Mouse (Mus musculus) heart, embryonic 15.5 days (tissue): ENCODE results near the gene Tep1. TPM values are rescaled to one million over a fixed set of nuclear protein-coding genes. Genes with fewer than 3 reads are reported as not detected.
"Not testable (repeated sequence)": the region's sequence is repeated elsewhere in the genome, so short reads cannot be mapped to it uniquely, and the experiment has no call there.

Experiments
- ATAC-seq: fragments of 200-750 bp; cut with Nextera tagmentation; replicated peaks from 2 replicates; pipeline ENCODE4 v1.8.0; 2017; ENCODE audit warnings: low read depth, moderate TSS enrichment; ENCODE audit not compliant: insufficient number of reproducible peaks, insufficient read depth, low FRiP score
- H3K27ac ChIP-seq: fragments of 300-500 bp; sonication (generic); 2 replicates; pipeline ENCODE4 v1.5.1; 2015; ENCODE audit warnings: mild to moderate bottlenecking, inconsistent platforms
- H3K27me3 ChIP-seq: fragments of 300-500 bp; sonication (generic); 2 replicates; pipeline ENCODE4 v1.6.1; 2015; ENCODE audit warnings: inconsistent platforms
- H3K36me3 ChIP-seq: fragments of 300-500 bp; sonication (generic); 2 replicates; pipeline ENCODE4 v1.6.1; 2015; ENCODE audit warnings: mild to moderate bottlenecking, inconsistent platforms
- H3K4me1 ChIP-seq: fragments of 300-500 bp; sonication (generic); replicated peaks from 2 replicates; pipeline ENCODE4 v1.6.1; 2015; ENCODE audit warnings: inconsistent platforms
- H3K4me2 ChIP-seq: fragments of 300-500 bp; sonication (generic); 2 replicates; pipeline ENCODE4 v1.6.1; 2015; ENCODE audit warnings: inconsistent platforms, mild to moderate bottlenecking, moderate library complexity
- H3K4me3 ChIP-seq: fragments of 300-500 bp; sonication (generic); 2 replicates; pipeline ENCODE4 v1.5.1; 2015; ENCODE audit warnings: mild to moderate bottlenecking, inconsistent platforms
- H3K9ac ChIP-seq: fragments of 300-500 bp; sonication (generic); 2 replicates; pipeline ENCODE4 v1.6.1; 2015; ENCODE audit warnings: mild to moderate bottlenecking, inconsistent platforms
- H3K9me3 ChIP-seq: fragments of 300-500 bp; sonication (generic); replicated peaks from 2 replicates; pipeline ENCODE4 v1.6.1; 2016; ENCODE audit warnings: inconsistent platforms
- WGBS: fragments of 180-500 bp; shearing (Covaris S2); methylation state at CpG from one replicate; pipeline ENCODE4 v1.1.7; 2015; ENCODE audit warnings: mixed read lengths; 5-methylcytosine and 5-hydroxymethylcytosine counted together
- polyA plus RNA-seq: library from polyadenylated mRNA; unstranded; fragments of >200 nt; fragmentation: Nextera tagmentation; extraction: Ambion mirVana; gene quantifications from 2 replicates; pipeline ENCODE4 v1.2.1, GENCODE M21; 2015

Tep1 gene
- polyA plus RNA-seq, 1 experiment from 2014 or later: 4.8 TPM

DNA sequence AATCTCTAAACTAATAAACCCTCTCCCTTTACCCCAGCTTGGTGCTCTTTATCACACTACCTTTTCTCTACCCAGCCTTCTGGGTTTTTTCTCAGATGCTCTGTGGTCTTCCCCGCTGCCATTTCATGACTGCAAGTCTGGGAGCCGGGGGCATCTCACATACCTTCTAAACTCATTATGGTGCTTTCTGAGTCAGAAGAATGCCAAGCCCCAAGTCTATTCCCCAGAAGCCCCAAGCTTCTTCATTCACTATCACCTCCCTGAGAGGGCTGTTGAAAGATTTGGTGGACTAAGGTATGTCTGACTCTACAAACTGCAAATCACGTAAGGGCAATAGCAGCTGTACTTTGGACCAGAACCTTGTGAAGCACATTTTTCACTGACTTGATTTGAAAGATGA is 3.4 kb downstream of the Tep1 start:
- Histone ChIP-seq H3K36me3 (peaks cover 6% of the 10 kb centered on the region; the same call in 1 of the 2 replicates), H3K9me3 (no peaks in the 10 kb centered on the region), H3K4me2 (no peak overlapping the region), H3K9ac (no peak overlapping the region), H3K27me3 (no peaks in the 10 kb centered on the region), H3K4me3 (no peak overlapping the region), H3K27ac (no peak overlapping the region), H3K4me1 (peaks cover 4% of the 10 kb centered on the region; the same call in 1 of the 2 replicates)
- ATAC-seq: no peak
- 80% methylated on average over 3 of the region's 3 CpGs for WGBS

DNA sequence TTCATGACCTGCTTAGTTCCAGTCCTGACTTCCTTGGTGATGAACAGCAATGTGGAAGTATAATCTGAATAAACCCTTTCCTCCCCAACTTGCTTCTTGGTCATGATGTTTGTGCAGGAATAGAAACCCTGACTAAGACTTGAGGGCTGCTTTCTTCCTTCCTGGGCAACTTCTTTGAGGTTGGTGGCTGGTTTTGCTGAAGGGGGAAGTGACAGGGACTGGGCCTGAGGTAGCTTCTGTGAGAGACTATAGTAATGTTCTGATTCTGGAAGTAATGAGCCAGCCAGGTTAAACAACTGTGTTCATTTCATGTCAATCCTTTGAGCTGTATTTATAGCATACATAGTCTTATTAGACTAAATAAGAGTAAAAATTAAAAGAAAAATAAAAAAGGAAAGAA is 5.4 kb downstream of the Tep1 start:
- H3K9ac ChIP-seq, H3K27ac ChIP-seq, H3K9me3 ChIP-seq, H3K4me1 ChIP-seq, ATAC-seq, H3K4me2 ChIP-seq, H3K27me3 ChIP-seq, H3K4me3 ChIP-seq: not testable (repeated sequence)
- peaks cover 15% of the 10 kb centered on the region for H3K36me3 ChIP-seq

- Histone ChIP-seq H3K4me3 (no peak overlapping the region), H3K4me2 (no peak overlapping the region), H3K36me3 (peaks cover 29% of the 10 kb centered on the region), H3K27ac (no peak overlapping the region), H3K9me3 (no peaks in the 10 kb centered on the region), H3K9ac (no peak overlapping the region), H3K27me3 (no peaks in the 10 kb centered on the region), H3K4me1 (no peaks in the 10 kb centered on the region)
- no peak for ATAC-seq
- 86% methylated on average over 10 of the region's 10 CpGs for WGBS
Measured at GRCm38 (mm10) chr14:50862641-50863040, 7.7 kb downstream of the Tep1 start.

- 85% methylated on average over 5 of the region's 5 CpGs for WGBS
Measured at GRCm38 (mm10) chr14:50855788-50856187, 14.6 kb downstream of the Tep1 start.

GRCm38 (mm10) chr14:50837236-50837635 is 33.1 kb downstream of the Tep1 start:
- H3K27me3 ChIP-seq: no peaks in the 10 kb centered on the region
- H3K9me3 ChIP-seq: no peaks in the 10 kb centered on the region
- peaks cover 7% of the 10 kb centered on the region for H3K36me3 ChIP-seq
- WGBS: 52% methylated on average over 6 of the region's 6 CpGs
- H3K4me3 ChIP-seq: no peak overlapping the region
- no peaks in the 10 kb centered on the region for H3K4me1 ChIP-seq
- H3K9ac ChIP-seq: no peak overlapping the region
- H3K27ac ChIP-seq: no peak overlapping the region
- H3K4me2 ChIP-seq: no peak overlapping the region
- no peak for ATAC-seq

More at GRCm38 (mm10) chr14:50855788-50856187, 14.6 kb downstream of the Tep1 start:
- H3K27ac ChIP-seq: no peak overlapping the region
- H3K4me3 ChIP-seq: no peak overlapping the region
- no peaks in the 10 kb centered on the region for H3K9me3 ChIP-seq
- no peak for ATAC-seq
- no peaks in the 10 kb centered on the region for H3K4me1 ChIP-seq
- H3K27me3 ChIP-seq: no peaks in the 10 kb centered on the region
- H3K4me2 ChIP-seq: no peak overlapping the region
- no peak overlapping the region for H3K9ac ChIP-seq
- H3K36me3 ChIP-seq: peaks cover 36% of the 10 kb centered on the region

DNA sequence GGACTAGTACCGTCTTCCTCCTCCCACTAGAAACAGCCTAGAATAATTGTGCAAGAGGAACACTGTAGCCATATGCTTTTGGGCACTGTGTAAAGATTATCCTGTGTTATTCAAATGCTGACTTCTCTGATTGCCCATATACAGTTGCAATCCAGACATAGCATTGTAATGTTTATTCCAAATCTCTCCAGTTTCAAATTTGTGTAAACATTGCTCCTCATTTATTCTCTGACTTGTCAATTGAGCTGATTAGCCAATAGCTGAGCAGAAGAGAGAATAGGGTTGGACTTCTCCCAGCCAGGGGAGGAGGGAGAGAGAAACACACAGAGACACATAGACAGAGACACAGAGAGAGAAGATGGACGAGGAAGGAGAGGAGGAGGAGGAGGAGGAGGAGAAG is 35.9 kb downstream of the Tep1 start:
- Histone ChIP-seq H3K4me3 (no peak overlapping the region), H3K4me2 (no peak overlapping the region), H3K27me3 (no peaks in the 10 kb centered on the region), H3K27ac (no peak overlapping the region), H3K36me3 (peaks cover 12% of the 10 kb centered on the region; the same call in 1 of the 2 replicates), H3K4me1 (no peaks in the 10 kb centered on the region), H3K9me3 (no peaks in the 10 kb centered on the region), H3K9ac (no peak overlapping the region)
- WGBS: 63% methylated on average over 2 of the region's 2 CpGs
- no peak for ATAC-seq

DNA sequence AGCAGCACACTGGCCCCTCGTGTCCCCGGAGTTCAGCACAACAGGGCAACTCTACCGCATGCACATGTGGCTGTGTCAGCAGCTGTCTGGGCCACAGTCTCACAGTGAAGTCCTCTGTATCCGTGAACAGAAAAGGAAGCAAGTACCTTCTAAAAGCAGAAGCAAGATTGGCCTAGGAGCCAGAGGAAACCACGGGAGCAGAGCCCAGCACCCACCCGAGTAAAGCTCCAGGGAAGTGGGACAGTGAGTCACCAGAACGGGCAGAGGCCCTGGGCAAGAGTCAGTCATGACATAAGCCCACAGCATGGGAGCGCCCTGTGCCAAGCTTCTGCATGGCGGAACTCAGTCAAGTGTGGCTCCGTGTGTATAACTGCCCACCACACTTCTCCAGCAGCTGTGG is 36.4 kb downstream of the Tep1 start:
- Histone ChIP-seq H3K4me3 (no peak overlapping the region), H3K4me1 (no peaks in the 10 kb centered on the region), H3K9me3 (no peaks in the 10 kb centered on the region), H3K27ac (no peak overlapping the region), H3K4me2 (no peak overlapping the region), H3K27me3 (no peaks in the 10 kb centered on the region), H3K36me3 (peaks cover 15% of the 10 kb centered on the region), H3K9ac (no peak overlapping the region)
- no peak for ATAC-seq
- WGBS: 74% methylated on average over 10 of the region's 10 CpGs

DNA sequence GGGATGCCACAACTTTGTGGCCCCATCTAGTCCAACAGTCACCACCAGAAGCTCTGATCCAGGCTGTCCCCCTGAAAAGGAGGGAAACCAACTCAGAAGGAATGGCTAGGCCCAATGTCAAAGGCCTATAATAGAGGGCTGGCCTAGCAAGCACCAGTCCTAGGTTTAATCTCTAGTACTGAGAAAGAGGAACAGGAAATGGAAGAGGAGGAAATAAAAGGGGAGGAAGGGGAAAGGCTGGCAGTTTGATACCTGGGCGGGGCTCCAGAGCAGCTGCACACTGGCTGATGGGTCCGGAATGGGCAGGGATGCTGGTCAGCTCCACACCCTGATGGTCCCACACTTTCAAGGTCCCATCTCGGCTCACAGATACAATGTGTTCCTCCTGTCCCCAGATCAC is 40.5 kb downstream of the Tep1 start:
- Histone ChIP-seq H3K4me1 (no peaks in the 10 kb centered on the region), H3K9me3 (no peaks in the 10 kb centered on the region), H3K4me2 (no peak overlapping the region), H3K27ac (no peak overlapping the region), H3K9ac (no peak overlapping the region), H3K36me3 (peaks cover 20% of the 10 kb centered on the region), H3K27me3 (no peaks in the 10 kb centered on the region), H3K4me3 (no peak overlapping the region)
- ATAC-seq: no peak
- WGBS: 85% methylated on average over 3 of the region's 3 CpGs

DNA sequence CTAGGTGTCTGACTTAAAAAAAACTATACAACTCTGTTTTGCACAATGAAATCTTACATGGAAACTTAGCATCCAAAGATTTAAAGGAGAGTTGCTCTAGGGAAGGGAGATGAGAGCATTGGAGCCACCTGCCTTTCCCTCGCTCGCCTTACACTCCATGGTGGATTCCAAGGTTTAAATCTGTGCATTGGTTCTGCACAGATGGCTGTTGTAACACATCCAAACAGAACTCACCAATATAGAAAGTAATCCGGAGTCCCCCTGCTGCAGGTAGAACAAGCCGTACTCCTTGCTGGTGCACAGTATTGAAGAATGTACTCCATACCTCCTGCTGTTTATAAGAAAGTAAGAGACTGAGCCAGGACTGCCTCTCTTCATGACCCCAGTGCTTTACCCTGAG is 43.8 kb downstream of the Tep1 start:
- Histone ChIP-seq H3K27me3 (no peaks in the 10 kb centered on the region), H3K36me3 (peaks cover 37% of the 10 kb centered on the region), H3K4me2 (no peak overlapping the region), H3K4me3 (no peak overlapping the region), H3K9me3 (no peaks in the 10 kb centered on the region), H3K4me1 (no peaks in the 10 kb centered on the region), H3K9ac (no peak overlapping the region), H3K27ac (no peak overlapping the region)
- 89% methylated on average over 4 of the region's 4 CpGs for WGBS
- no peak for ATAC-seq

- no peak overlapping the region for H3K4me3 ChIP-seq
Measured at GRCm38 (mm10) chr14:50824219-50824618, 46.1 kb downstream of the Tep1 start.

DNA sequence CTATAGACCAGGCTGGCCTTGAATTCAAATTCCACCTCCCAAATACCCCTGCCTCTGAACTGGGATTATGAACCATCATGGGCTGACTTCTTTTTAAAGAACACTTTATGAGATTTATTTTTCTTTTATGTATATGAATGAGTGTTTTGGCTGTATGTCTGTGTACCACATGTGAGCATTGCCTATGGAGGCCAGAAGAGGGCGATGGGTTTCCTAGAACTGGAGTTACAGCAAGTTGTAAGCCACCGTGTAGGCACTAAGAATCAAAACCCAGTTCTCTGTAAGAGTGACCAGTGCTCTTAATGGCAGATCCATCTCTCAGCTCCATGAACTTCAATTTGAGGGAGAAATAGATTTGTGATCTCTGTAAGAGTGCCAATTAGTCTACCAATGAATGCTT is 47.1 kb downstream of the Tep1 start:
- no peak overlapping the region for H3K9ac ChIP-seq
- no peaks in the 10 kb centered on the region for H3K9me3 ChIP-seq
- no peak overlapping the region for H3K4me3 ChIP-seq
- 79% methylated on average over 2 of the region's 2 CpGs for WGBS
- ATAC-seq: no peak
- no peaks in the 10 kb centered on the region for H3K4me1 ChIP-seq
- H3K36me3 ChIP-seq: peaks cover 55% of the 10 kb centered on the region
- no peak overlapping the region for H3K27ac ChIP-seq
- no peaks in the 10 kb centered on the region for H3K27me3 ChIP-seq
- H3K4me2 ChIP-seq: no peak overlapping the region

More at GRCm38 (mm10) chr14:50824219-50824618, 46.1 kb downstream of the Tep1 start:
- H3K9ac ChIP-seq: no peak overlapping the region
- no peaks in the 10 kb centered on the region for H3K27me3 ChIP-seq
- no peak for ATAC-seq
- no peaks in the 10 kb centered on the region for H3K9me3 ChIP-seq
- WGBS: 76% methylated on average over 9 of the region's 9 CpGs
- H3K36me3 ChIP-seq: peaks cover 55% of the 10 kb centered on the region
- H3K4me1 ChIP-seq: no peaks in the 10 kb centered on the region
- no peak overlapping the region for H3K27ac ChIP-seq
- H3K4me2 ChIP-seq: no peak overlapping the region

GRCm38 (mm10) chr14:50813060-50813459 is 57.3 kb downstream of the Tep1 start:
- peaks cover 64% of the 10 kb centered on the region for H3K36me3 ChIP-seq
- H3K27ac ChIP-seq: no peak overlapping the region
- peaks cover 3% of the 10 kb centered on the region for H3K4me1 ChIP-seq
- no peak for ATAC-seq
- no peaks in the 10 kb centered on the region for H3K9me3 ChIP-seq
- no peak overlapping the region for H3K9ac ChIP-seq
- no peak overlapping the region for H3K4me3 ChIP-seq
- H3K4me2 ChIP-seq: no peak overlapping the region
- H3K27me3 ChIP-seq: no peaks in the 10 kb centered on the region
- WGBS: 95% methylated on average over 2 of the region's 2 CpGs
